Mouse (Mus musculus): ENCODE measurements around the gene Tcf20. TPM values are rescaled to one million over a fixed set of nuclear protein-coding genes. Genes with fewer than 3 reads are reported as not detected.

Gene Tcf20
- polyA plus RNA-seq, 1 experiment, result 11.1 TPM

GRCm38 (mm10) chr15:82908521-82908920 is 79.2 kb downstream of the Tcf20 start:
- Histone ChIP-seq H3ac (ENCODE audit: control insufficient read depth, insufficient read length) (no peak overlapping the region), H3K79me2 (ENCODE audit: control insufficient read depth, insufficient read depth) (no peaks in the 10 kb centered on the region), H3K4me3 (no peak overlapping the region), H3K4me2 (ENCODE audit: low read depth) (no peak overlapping the region), H3K27me3 (ENCODE audit: control insufficient read depth, insufficient read depth, insufficient read length) (peaks cover 41% of the 10 kb centered on the region), H3K36me3 (ENCODE audit: control insufficient read depth, insufficient read depth) (no peaks in the 10 kb centered on the region)
- no peak for TF ChIP-seq SRF (IDR thresholded peaks at IDR 0.05; ENCODE audit: control insufficient read depth, insufficient read length, low read depth)
- no peak for TF ChIP-seq TCF3 (IDR thresholded peaks at IDR 0.05; ENCODE audit: insufficient read length, low read depth)
- no peak for TF ChIP-seq USF1 (IDR thresholded peaks at IDR 0.05; ENCODE audit: low read depth)
- TF ChIP-seq MYOD1 (IDR thresholded peaks at IDR 0.05; ENCODE audit: control insufficient read depth in 1 of 3, insufficient read length in 2 of 3, low read depth in 2 of 3), result no peak
- TF ChIP-seq MAX (IDR thresholded peaks at IDR 0.05; ENCODE audit: low read depth), result no peak
- TF ChIP-seq POLR2A (IDR thresholded peaks at IDR 0.05; ENCODE audit: insufficient read length, low read depth), result no peak
- no peak for TF ChIP-seq CEBPB (IDR thresholded peaks at IDR 0.05; ENCODE audit: insufficient read depth, poor library complexity, severe bottlenecking)
- TF ChIP-seq REST (IDR thresholded peaks at IDR 0.05; ENCODE audit: insufficient read depth, insufficient read length), result no peak
- no peak for TF ChIP-seq E2F4 (IDR thresholded peaks at IDR 0.05; ENCODE audit: insufficient read depth)
- TF ChIP-seq POLR2AphosphoS2 (IDR thresholded peaks at IDR 0.05; ENCODE audit: insufficient read length, low read depth), result no peak
- no peak for TF ChIP-seq MYOG (IDR thresholded peaks at IDR 0.05; ENCODE audit: control insufficient read depth in 1 of 3, insufficient read depth in 1 of 3, insufficient read length in 2 of 3, low read depth in 2 of 3)
- no peak for TF ChIP-seq TCF12 (IDR thresholded peaks at IDR 0.05; ENCODE audit: insufficient read depth, poor library complexity, severe bottlenecking)

- peaks cover 29% of the 10 kb centered on the region for H3K27me3 ChIP-seq (ENCODE audit: control insufficient read depth, insufficient read depth, insufficient read length)
Measured at GRCm38 (mm10) chr15:82907306-82907705, 80.4 kb downstream of the Tcf20 start.

GRCm38 (mm10) chr15:82906574-82907061 is 81.1 kb downstream of the Tcf20 start:
- Histone ChIP-seq H3K4me2 (ENCODE audit: low read depth) (no peak overlapping the region), H3K4me3 (no peak overlapping the region), H3K27me3 (ENCODE audit: control insufficient read depth, insufficient read depth, insufficient read length) (peaks cover 22% of the 10 kb centered on the region), H3ac (ENCODE audit: control insufficient read depth, insufficient read length) (no peak overlapping the region), H3K36me3 (ENCODE audit: control insufficient read depth, insufficient read depth) (no peaks in the 10 kb centered on the region), H3K79me2 (ENCODE audit: control insufficient read depth, insufficient read depth) (no peaks in the 10 kb centered on the region)
- TF ChIP-seq MYOG (IDR thresholded peaks at IDR 0.05; ENCODE audit: control insufficient read depth in 1 of 3, insufficient read depth in 1 of 3, insufficient read length in 2 of 3, low read depth in 2 of 3) (no peak), MYOD1 (IDR thresholded peaks at IDR 0.05; ENCODE audit: control insufficient read depth in 1 of 3, insufficient read length in 2 of 3, low read depth in 2 of 3) (no peak), E2F4 (IDR thresholded peaks at IDR 0.05; ENCODE audit: insufficient read depth) (no peak), CEBPB (IDR thresholded peaks at IDR 0.05; ENCODE audit: insufficient read depth, poor library complexity, severe bottlenecking) (no peak), POLR2AphosphoS2 (IDR thresholded peaks at IDR 0.05; ENCODE audit: insufficient read length, low read depth) (no peak), REST (IDR thresholded peaks at IDR 0.05; ENCODE audit: insufficient read depth, insufficient read length) (no peak), SRF (IDR thresholded peaks at IDR 0.05; ENCODE audit: control insufficient read depth, insufficient read length, low read depth) (no peak), TCF12 (IDR thresholded peaks at IDR 0.05; ENCODE audit: insufficient read depth, poor library complexity, severe bottlenecking) (no peak), MAX (IDR thresholded peaks at IDR 0.05; ENCODE audit: low read depth) (no peak), TCF3 (IDR thresholded peaks at IDR 0.05; ENCODE audit: insufficient read length, low read depth) (no peak), POLR2A (IDR thresholded peaks at IDR 0.05; ENCODE audit: insufficient read length, low read depth) (no peak)

More at GRCm38 (mm10) chr15:82907306-82907705, 80.4 kb downstream of the Tcf20 start:
- Histone ChIP-seq H3ac (ENCODE audit: control insufficient read depth, insufficient read length) (no peak overlapping the region), H3K4me3 (no peak overlapping the region), H3K36me3 (ENCODE audit: control insufficient read depth, insufficient read depth) (no peaks in the 10 kb centered on the region), H3K4me2 (ENCODE audit: low read depth) (no peak overlapping the region), H3K79me2 (ENCODE audit: control insufficient read depth, insufficient read depth) (no peaks in the 10 kb centered on the region)
- TF ChIP-seq MAX (IDR thresholded peaks at IDR 0.05; ENCODE audit: low read depth), result no peak
- TF ChIP-seq TCF12 (IDR thresholded peaks at IDR 0.05; ENCODE audit: insufficient read depth, poor library complexity, severe bottlenecking), result no peak
- no peak for TF ChIP-seq SRF (IDR thresholded peaks at IDR 0.05; ENCODE audit: control insufficient read depth, insufficient read length, low read depth)
- no peak for TF ChIP-seq USF1 (IDR thresholded peaks at IDR 0.05; ENCODE audit: low read depth)
- TF ChIP-seq E2F4 (IDR thresholded peaks at IDR 0.05; ENCODE audit: insufficient read depth), result no peak
- no peak for TF ChIP-seq POLR2A (IDR thresholded peaks at IDR 0.05; ENCODE audit: insufficient read length, low read depth)
- no peak for TF ChIP-seq CEBPB (IDR thresholded peaks at IDR 0.05; ENCODE audit: insufficient read depth, poor library complexity, severe bottlenecking)
- TF ChIP-seq MYOG (IDR thresholded peaks at IDR 0.05; ENCODE audit: control insufficient read depth in 1 of 3, insufficient read depth in 1 of 3, insufficient read length in 2 of 3, low read depth in 2 of 3), result no peak
- no peak for TF ChIP-seq POLR2AphosphoS2 (IDR thresholded peaks at IDR 0.05; ENCODE audit: insufficient read length, low read depth)

GRCm38 (mm10) chr15:82905431-82906395 is 82.0 kb downstream of the Tcf20 start:
- TF ChIP-seq TCF3 (IDR thresholded peaks at IDR 0.05; ENCODE audit: insufficient read length, low read depth) (no peak), MYOG (IDR thresholded peaks at IDR 0.05; ENCODE audit: control insufficient read depth in 1 of 3, insufficient read depth in 1 of 3, insufficient read length in 2 of 3, low read depth in 2 of 3) (no peak), MYOD1 (IDR thresholded peaks at IDR 0.05; ENCODE audit: control insufficient read depth in 1 of 3, insufficient read length in 2 of 3, low read depth in 2 of 3) (no peak), POLR2AphosphoS2 (IDR thresholded peaks at IDR 0.05; ENCODE audit: insufficient read length, low read depth) (no peak), CEBPB (IDR thresholded peaks at IDR 0.05; ENCODE audit: insufficient read depth, poor library complexity, severe bottlenecking) (no peak), MAX (IDR thresholded peaks at IDR 0.05; ENCODE audit: low read depth) (no peak), REST (IDR thresholded peaks at IDR 0.05; ENCODE audit: insufficient read depth, insufficient read length) (no peak), POLR2A (IDR thresholded peaks at IDR 0.05; ENCODE audit: insufficient read length, low read depth) (no peak), TCF12 (IDR thresholded peaks at IDR 0.05; ENCODE audit: insufficient read depth, poor library complexity, severe bottlenecking) (no peak)
- H3K4me3 ChIP-seq, result no peak overlapping the region
- no peak overlapping the region for H3ac ChIP-seq (ENCODE audit: control insufficient read depth, insufficient read length)
- no peaks in the 10 kb centered on the region for H3K79me2 ChIP-seq (ENCODE audit: control insufficient read depth, insufficient read depth)
- no peak overlapping the region for H3K4me2 ChIP-seq (ENCODE audit: low read depth)
- peaks cover 13% of the 10 kb centered on the region for H3K27me3 ChIP-seq (ENCODE audit: control insufficient read depth, insufficient read depth, insufficient read length)
- no peaks in the 10 kb centered on the region for H3K36me3 ChIP-seq (ENCODE audit: control insufficient read depth, insufficient read depth)

Data from myocyte (in vitro differentiated cells).